Mouse (Mus musculus): ENCODE results near the gene Notum. TPM values are rescaled to one million over a fixed set of nuclear protein-coding genes. Genes with fewer than 3 reads are reported as not detected.

Notum gene
- polyA plus RNA-seq, 1 experiment from 2014 or later = 1.7 TPM

DNA sequence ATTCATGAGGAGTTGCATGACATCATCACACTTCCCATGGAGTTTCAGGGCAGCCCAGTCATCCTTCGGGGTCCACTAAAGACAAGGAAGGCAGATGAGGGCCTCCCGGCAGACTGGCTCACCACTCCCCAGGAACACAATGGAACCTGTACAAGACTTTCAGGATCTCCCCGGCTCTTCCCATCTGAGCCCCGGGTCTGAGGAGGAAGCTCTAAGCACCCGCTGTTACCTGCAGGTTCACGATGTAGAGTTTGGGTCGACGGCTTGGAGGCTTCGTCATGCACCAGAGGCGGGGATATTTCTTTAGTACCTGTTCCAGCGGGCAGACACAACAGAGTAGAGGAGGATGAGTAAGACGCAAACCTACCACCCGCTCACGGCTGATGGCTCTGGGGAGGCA is 40.8 kb downstream of the Notum start:
- Histone ChIP-seq H3K4me1 (replicated peaks; ENCODE audit: control insufficient read depth, insufficient read depth, low read length) (peaks cover 8% of the 10 kb centered on the region), H3K36me3 (ENCODE audit: control insufficient read depth, insufficient read depth, low read length) (peaks cover 12% of the 10 kb centered on the region; the same call in 1 of the 2 replicates), H3K4me3 (ENCODE audit: low read depth, low read length) (no peak overlapping the region), H3K9ac (ENCODE audit: low read depth, low read length) (no peak overlapping the region), H3K4me2 (replicated peaks; ENCODE audit: low read depth, low read length) (no peak overlapping the region), H3K27me3 (ENCODE audit: control insufficient read depth, insufficient read depth, low read length) (no peaks in the 10 kb centered on the region), H3K27ac (ENCODE audit: low read depth, low read length) (no peak overlapping the region), H3K9me3 (ENCODE audit: control insufficient read depth, low read length) (no peaks in the 10 kb centered on the region)
- WGBS = 91% methylated on average over 14 of the region's 14 CpGs
- ATAC-seq (ENCODE audit: low FRiP score) (no peak), DNase-seq (ENCODE audit: low spot score) (no peak)

DNA sequence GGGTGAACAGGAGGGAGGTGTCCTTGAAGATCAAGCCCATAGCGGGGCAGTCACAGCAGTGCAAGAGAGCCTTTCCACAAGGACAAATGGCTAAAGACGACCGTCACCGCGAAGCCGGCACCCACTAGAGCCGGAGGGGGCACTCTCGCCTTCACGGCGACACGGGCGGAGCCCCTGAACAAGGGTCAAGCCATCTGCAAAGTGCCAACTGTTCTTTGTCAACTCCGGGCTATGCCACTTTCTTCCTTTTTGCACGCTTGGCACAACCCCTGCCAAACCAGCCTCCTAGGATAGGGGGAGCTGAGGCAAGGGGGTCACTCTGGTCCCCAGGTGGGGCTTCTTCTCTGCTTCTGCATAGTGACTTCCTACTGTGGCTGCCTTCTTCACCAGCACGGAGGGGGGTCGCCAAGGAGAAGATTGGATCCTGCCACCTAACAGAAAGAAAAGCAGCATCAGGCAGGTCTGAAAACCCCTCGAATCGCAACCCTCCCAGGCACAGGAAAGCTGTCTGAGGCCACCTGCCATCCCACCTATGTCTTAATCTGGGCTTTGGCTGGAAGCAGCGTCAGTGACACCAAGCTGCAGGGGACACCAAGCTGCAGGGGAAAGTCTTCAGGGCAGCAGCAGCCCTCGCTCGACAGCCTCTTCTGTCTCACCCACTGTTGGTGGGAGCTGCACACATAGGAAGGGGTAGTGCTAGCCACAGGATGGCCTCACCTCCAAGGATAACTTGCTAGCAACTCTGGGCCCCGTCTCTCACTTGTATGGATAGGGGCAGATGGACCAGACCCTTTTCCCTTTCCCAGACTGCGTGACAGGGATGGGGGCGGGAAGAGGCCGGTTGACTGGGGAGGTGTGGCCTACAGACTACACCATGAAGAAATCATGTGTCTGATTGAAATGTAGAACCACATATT is 42.1 kb downstream of the Notum start:
- WGBS = 94% methylated on average over 25 of the region's 25 CpGs
- H3K4me1 ChIP-seq (replicated peaks; ENCODE audit: control insufficient read depth, insufficient read depth, low read length) = peaks cover 4% of the 10 kb centered on the region; the same call in 1 of the 2 replicates
- no peaks in the 10 kb centered on the region for H3K27me3 ChIP-seq (ENCODE audit: control insufficient read depth, insufficient read depth, low read length)
- peaks cover 12% of the 10 kb centered on the region; the same call in 1 of the 2 replicates for H3K36me3 ChIP-seq (ENCODE audit: control insufficient read depth, insufficient read depth, low read length)
- H3K9ac ChIP-seq (ENCODE audit: low read depth, low read length) = no peak overlapping the region
- H3K27ac ChIP-seq (ENCODE audit: low read depth, low read length) = no peak overlapping the region
- ATAC-seq (ENCODE audit: low FRiP score) = no peak
- no peaks in the 10 kb centered on the region for H3K9me3 ChIP-seq (ENCODE audit: control insufficient read depth, low read length)
- DNase-seq (ENCODE audit: low spot score) = no peak
- no peak overlapping the region for H3K4me3 ChIP-seq (ENCODE audit: low read depth, low read length)
- no peak overlapping the region for H3K4me2 ChIP-seq (replicated peaks; ENCODE audit: low read depth, low read length)

DNA sequence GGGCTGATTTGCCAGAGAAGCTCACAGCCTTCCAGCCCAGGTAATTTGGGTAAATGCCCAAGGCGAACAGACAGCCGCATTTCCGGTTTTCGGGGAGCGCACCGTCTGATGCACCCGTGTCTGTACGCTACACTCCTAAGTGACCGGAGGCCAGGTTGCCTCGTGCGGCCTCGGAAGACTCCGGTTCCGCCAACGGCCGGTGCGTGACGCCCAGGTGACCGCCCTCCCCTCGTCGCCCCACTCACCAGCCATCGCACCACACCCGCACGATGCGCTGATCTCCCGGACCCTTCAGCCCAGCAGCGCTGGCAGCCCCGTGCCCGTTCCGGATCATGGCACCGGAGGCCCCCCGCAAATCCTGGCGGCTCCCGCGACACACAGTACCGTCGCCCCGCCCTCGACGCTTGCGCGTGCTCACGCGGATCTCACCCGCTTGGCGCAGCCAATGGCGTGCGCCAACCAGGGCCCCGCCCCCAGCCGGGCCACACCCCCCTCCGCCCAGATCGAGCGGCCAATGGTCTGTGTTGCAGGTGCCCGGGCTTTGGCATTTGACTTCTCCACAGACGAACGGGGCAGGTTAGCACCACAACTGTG is 43.4 kb downstream of the Notum start, which contains the start of gene Pcyt2:
TSS of gene Pcyt2 (minus strand) at position 418 of the 594 bp plus-strand sequence.
- Histone ChIP-seq H3K27me3 (ENCODE audit: control insufficient read depth, insufficient read depth, low read length) (no peaks in the 10 kb centered on the region), H3K4me3 (ENCODE audit: low read depth, low read length) (peak within 1 kb of the TSS; percentile 75), H3K9me3 (ENCODE audit: control insufficient read depth, low read length) (no peaks in the 10 kb centered on the region), H3K27ac (ENCODE audit: low read depth, low read length) (peak within 1 kb of the TSS; percentile 58), H3K36me3 (ENCODE audit: control insufficient read depth, insufficient read depth, low read length) (peaks cover 12% of the 10 kb centered on the region; the same call in 1 of the 2 replicates), H3K9ac (ENCODE audit: low read depth, low read length) (peak within 1 kb of the TSS; percentile 80), H3K4me2 (replicated peaks; ENCODE audit: low read depth, low read length) (peak within 1 kb of the TSS; percentile 84), H3K4me1 (replicated peaks; ENCODE audit: control insufficient read depth, insufficient read depth, low read length) (peaks cover 4% of the 10 kb centered on the region; the same call in 1 of the 2 replicates)
- WGBS = 1% methylated on average over 56 of the region's 56 CpGs
- DNase-seq (ENCODE audit: low spot score) (peak; percentile 95), ATAC-seq (ENCODE audit: low FRiP score) (peak; percentile 93)

DNA sequence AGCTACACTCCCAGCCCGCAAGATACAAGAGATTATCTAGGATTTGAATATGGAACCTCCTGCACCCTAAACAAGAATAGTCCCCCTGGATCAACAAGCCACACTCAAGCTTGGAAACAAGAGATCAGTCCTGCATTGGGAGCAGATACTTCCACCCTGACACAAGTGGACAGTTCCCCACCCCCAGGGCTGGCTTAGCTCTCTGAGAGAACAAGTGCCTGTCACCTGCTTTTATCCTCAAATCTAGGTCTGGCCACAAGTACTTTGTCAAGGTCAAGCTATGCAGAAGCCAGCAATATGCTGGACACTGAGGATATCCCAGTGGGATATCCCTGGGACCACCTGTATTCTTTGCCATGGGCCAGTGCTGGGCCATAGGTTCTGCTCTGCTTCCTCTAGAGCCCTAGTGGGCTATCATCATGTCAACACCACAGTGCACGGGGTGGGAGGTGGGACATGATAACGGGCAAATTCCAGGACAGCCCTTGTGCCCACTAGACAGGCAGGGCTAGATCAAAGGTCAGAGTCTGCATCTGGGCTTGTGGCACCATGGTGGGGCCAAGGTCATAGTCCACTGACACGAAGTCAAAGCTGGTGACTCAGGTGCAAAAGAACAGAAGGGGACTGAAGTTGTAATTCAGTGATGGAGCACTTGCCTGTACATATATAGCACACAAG is 44.2 kb downstream of the Notum start:
- ATAC-seq (ENCODE audit: low FRiP score) = no peak
- H3K9ac ChIP-seq (ENCODE audit: low read depth, low read length) = peak overlapping the region; percentile 80
- H3K4me2 ChIP-seq (replicated peaks; ENCODE audit: low read depth, low read length) = peak overlapping the region; percentile 84
- no peaks in the 10 kb centered on the region for H3K9me3 ChIP-seq (ENCODE audit: control insufficient read depth, low read length)
- H3K27ac ChIP-seq (ENCODE audit: low read depth, low read length) = no peak overlapping the region
- H3K4me3 ChIP-seq (ENCODE audit: low read depth, low read length) = peak overlapping the region; percentile 75
- no peak for DNase-seq (ENCODE audit: low spot score)
- no peaks in the 10 kb centered on the region for H3K27me3 ChIP-seq (ENCODE audit: control insufficient read depth, insufficient read depth, low read length)
- 52% methylated on average over 4 of the region's 4 CpGs for WGBS
- H3K4me1 ChIP-seq (replicated peaks; ENCODE audit: control insufficient read depth, insufficient read depth, low read length) = peaks cover 4% of the 10 kb centered on the region; the same call in 1 of the 2 replicates
- H3K36me3 ChIP-seq (ENCODE audit: control insufficient read depth, insufficient read depth, low read length) = peaks cover 11% of the 10 kb centered on the region; the same call in 1 of the 2 replicates

DNA sequence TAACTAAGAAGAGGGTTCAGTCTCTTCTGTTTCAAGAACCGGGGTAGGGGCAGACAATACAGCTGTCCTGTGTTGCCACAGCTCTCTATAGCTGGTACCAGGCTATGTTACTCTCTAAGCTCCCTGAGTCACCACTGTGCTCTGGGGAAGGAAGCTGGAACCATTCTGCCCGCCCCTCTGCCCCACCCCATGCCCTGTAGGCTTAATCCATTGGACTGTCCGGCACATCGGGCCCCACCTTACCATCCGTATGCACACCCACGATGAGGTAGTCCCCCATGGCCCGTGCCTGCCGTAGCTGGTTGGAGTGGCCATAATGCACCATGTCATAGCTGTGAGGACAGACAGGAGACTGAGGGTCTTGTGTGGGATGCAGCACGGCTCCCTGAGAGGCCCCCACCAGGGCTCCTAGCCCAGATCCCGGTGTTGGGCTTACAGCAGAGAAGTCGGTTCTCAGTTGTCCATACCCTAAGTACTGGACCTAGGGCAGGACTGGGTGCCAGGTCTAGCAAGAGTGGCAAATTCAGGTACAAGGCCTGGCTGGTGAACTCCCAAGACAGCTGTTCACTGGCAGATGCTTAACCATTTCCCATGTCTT is 45.3 kb downstream of the Notum start:
- H3K4me2 ChIP-seq (replicated peaks; ENCODE audit: low read depth, low read length) = no peak overlapping the region
- H3K36me3 ChIP-seq (ENCODE audit: control insufficient read depth, insufficient read depth, low read length) = peaks cover 16% of the 10 kb centered on the region
- peaks cover 4% of the 10 kb centered on the region; the same call in 1 of the 2 replicates for H3K4me1 ChIP-seq (replicated peaks; ENCODE audit: control insufficient read depth, insufficient read depth, low read length)
- no peaks in the 10 kb centered on the region for H3K27me3 ChIP-seq (ENCODE audit: control insufficient read depth, insufficient read depth, low read length)
- H3K9me3 ChIP-seq (ENCODE audit: control insufficient read depth, low read length) = no peaks in the 10 kb centered on the region
- no peak overlapping the region for H3K9ac ChIP-seq (ENCODE audit: low read depth, low read length)
- 91% methylated on average over 11 of the region's 11 CpGs for WGBS
- no peak for DNase-seq (ENCODE audit: low spot score)
- no peak for ATAC-seq (ENCODE audit: low FRiP score)
- H3K27ac ChIP-seq (ENCODE audit: low read depth, low read length) = no peak overlapping the region
- H3K4me3 ChIP-seq (ENCODE audit: low read depth, low read length) = no peak overlapping the region

DNA sequence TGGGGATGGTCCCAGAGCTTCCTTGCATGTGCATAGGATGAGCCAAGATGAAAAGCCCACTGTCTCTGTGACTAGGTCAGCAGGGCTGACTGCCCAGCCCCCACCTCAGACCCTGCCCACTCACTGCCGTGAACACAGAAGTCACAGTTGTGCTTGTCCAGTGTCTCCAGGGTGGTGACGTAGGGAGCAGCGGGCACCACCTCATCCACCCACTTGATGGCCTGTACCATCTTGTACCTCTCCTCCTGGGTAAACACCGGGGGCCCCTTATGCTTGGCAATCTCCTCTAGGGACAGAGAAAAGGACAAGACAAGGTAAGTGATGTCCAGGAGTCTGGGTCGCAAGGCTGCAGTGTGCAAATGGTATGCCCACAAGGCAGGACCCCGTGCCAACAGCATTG is 45.8 kb downstream of the Notum start:
- Histone ChIP-seq H3K4me3 (ENCODE audit: low read depth, low read length) (no peak overlapping the region), H3K4me1 (replicated peaks; ENCODE audit: control insufficient read depth, insufficient read depth, low read length) (peaks cover 4% of the 10 kb centered on the region; the same call in 1 of the 2 replicates), H3K27me3 (ENCODE audit: control insufficient read depth, insufficient read depth, low read length) (no peaks in the 10 kb centered on the region), H3K27ac (ENCODE audit: low read depth, low read length) (no peak overlapping the region), H3K9me3 (ENCODE audit: control insufficient read depth, low read length) (no peaks in the 10 kb centered on the region), H3K9ac (ENCODE audit: low read depth, low read length) (no peak overlapping the region), H3K4me2 (replicated peaks; ENCODE audit: low read depth, low read length) (no peak overlapping the region), H3K36me3 (ENCODE audit: control insufficient read depth, insufficient read depth, low read length) (peaks cover 11% of the 10 kb centered on the region)
- WGBS = 94% methylated on average over 6 of the region's 6 CpGs
- DNase-seq (ENCODE audit: low spot score) (no peak), ATAC-seq (ENCODE audit: low FRiP score) (no peak)

DNA sequence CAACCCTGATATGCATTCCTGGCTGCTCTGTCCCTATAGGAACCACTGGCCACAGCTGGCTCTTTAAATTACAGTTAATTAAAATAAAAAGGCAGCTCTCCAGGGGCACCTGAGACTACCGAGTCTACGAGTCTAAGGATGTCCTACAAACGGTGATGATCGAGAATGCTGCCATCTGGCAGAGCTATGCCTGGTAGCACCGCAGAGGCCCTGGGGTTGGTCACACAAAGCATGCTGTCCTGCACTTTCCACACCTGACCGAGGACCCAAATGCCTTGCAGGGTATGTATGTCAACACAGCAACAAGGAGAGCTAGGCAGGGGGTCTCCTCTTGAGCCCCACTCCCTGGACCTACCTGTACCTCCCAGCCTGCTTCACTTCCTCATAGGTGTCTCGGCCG is 47.0 kb downstream of the Notum start:
- Histone ChIP-seq H3K9me3 (ENCODE audit: control insufficient read depth, low read length) (no peaks in the 10 kb centered on the region), H3K9ac (ENCODE audit: low read depth, low read length) (no peak overlapping the region), H3K27ac (ENCODE audit: low read depth, low read length) (no peak overlapping the region), H3K4me1 (replicated peaks; ENCODE audit: control insufficient read depth, insufficient read depth, low read length) (peaks cover 6% of the 10 kb centered on the region; the same call in 1 of the 2 replicates), H3K27me3 (ENCODE audit: control insufficient read depth, insufficient read depth, low read length) (peaks cover 4% of the 10 kb centered on the region; the same call in 1 of the 2 replicates), H3K36me3 (ENCODE audit: control insufficient read depth, insufficient read depth, low read length) (peaks cover 10% of the 10 kb centered on the region; the same call in 1 of the 2 replicates), H3K4me2 (replicated peaks; ENCODE audit: low read depth, low read length) (no peak overlapping the region), H3K4me3 (ENCODE audit: low read depth, low read length) (no peak overlapping the region)
- ATAC-seq (ENCODE audit: low FRiP score) (no peak), DNase-seq (ENCODE audit: low spot score) (no peak)
- 82% methylated on average over 8 of the region's 8 CpGs for whole genome bisulfite sequencing

DNA sequence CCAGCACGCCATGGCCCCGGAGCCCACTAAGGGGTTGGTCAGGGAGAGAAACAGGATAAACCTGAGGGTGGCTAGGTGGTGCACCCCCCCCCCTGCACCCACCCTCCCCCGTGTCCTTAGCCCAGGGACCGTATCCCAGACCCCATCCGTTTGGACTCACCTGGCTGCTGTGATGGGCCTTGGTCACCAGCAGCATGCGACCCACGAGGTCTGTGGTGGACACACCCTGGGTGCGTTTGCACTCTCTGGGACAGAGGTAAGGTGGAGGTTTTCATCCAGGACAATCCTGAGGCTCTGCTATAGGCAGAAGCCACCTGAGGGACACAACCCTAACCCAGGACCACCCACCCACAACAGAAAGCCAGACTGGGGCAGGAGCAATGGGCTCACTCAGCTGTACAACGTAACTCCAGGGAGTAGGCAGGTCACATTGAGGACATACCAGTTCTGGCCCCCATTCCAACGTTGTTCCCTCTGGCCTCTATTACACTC is 47.4 kb downstream of the Notum start:
- peaks cover 8% of the 10 kb centered on the region; the same call in 1 of the 2 replicates for H3K4me1 ChIP-seq (replicated peaks; ENCODE audit: control insufficient read depth, insufficient read depth, low read length)
- ATAC-seq (ENCODE audit: low FRiP score) (no peak), DNase-seq (ENCODE audit: low spot score) (no peak)
- H3K9me3 ChIP-seq (ENCODE audit: control insufficient read depth, low read length) = no peaks in the 10 kb centered on the region
- WGBS = 92% methylated on average over 10 of the region's 10 CpGs
- no peak overlapping the region for H3K4me3 ChIP-seq (ENCODE audit: low read depth, low read length)
- peaks cover 5% of the 10 kb centered on the region; the same call in 1 of the 2 replicates for H3K27me3 ChIP-seq (ENCODE audit: control insufficient read depth, insufficient read depth, low read length)
- peaks cover 10% of the 10 kb centered on the region; the same call in 1 of the 2 replicates for H3K36me3 ChIP-seq (ENCODE audit: control insufficient read depth, insufficient read depth, low read length)
- H3K4me2 ChIP-seq (replicated peaks; ENCODE audit: low read depth, low read length) = no peak overlapping the region
- H3K27ac ChIP-seq (ENCODE audit: low read depth, low read length) = no peak overlapping the region
- no peak overlapping the region for H3K9ac ChIP-seq (ENCODE audit: low read depth, low read length)
